Mouse (Mus musculus) forebrain, embryonic 15.5 days (tissue): ENCODE data around the gene E2f4. TPM values are rescaled to one million over a fixed set of nuclear protein-coding genes. Genes with fewer than 3 reads are reported as not detected.

Experiments
- ATAC-seq: fragments of 200-750 bp; cut with Nextera tagmentation; replicated peaks from 2 replicates; pipeline ENCODE4 v1.8.0; 2017; ENCODE audit warnings: mild to moderate bottlenecking, moderate TSS enrichment, moderate library complexity
- H3K27ac ChIP-seq: fragments of 300-500 bp; sonication (generic); replicated peaks from 2 replicates; pipeline ENCODE4 v1.5.1; 2015; ENCODE audit warnings: mild to moderate bottlenecking, inconsistent platforms
- H3K27me3 ChIP-seq: fragments of 300-500 bp; sonication (generic); 2 replicates; pipeline ENCODE4 v1.6.1; 2015; ENCODE audit warnings: inconsistent platforms
- H3K36me3 ChIP-seq: fragments of 300-500 bp; sonication (generic); 2 replicates; pipeline ENCODE4 v1.6.1; 2015; ENCODE audit warnings: mild to moderate bottlenecking, inconsistent platforms
- H3K4me1 ChIP-seq: fragments of 300-500 bp; sonication (generic); 2 replicates; pipeline ENCODE4 v1.6.1; 2015; ENCODE audit warnings: inconsistent platforms
- H3K4me2 ChIP-seq: fragments of 300-500 bp; sonication (generic); replicated peaks from 2 replicates; pipeline ENCODE4 v1.6.1; 2015; ENCODE audit warnings: mild to moderate bottlenecking, inconsistent platforms
- H3K4me3 ChIP-seq: fragments of 300-500 bp; sonication (generic); 2 replicates; pipeline ENCODE4 v1.5.1; 2015; ENCODE audit warnings: mild to moderate bottlenecking, inconsistent platforms
- H3K9ac ChIP-seq: fragments of 300-500 bp; sonication (generic); replicated peaks from 2 replicates; pipeline ENCODE4 v1.6.1; 2015; ENCODE audit warnings: mild to moderate bottlenecking, inconsistent platforms
- H3K9me3 ChIP-seq: fragments of 300-500 bp; sonication (generic); 2 replicates; pipeline ENCODE4 v1.6.1; 2016; ENCODE audit warnings: inconsistent platforms
- WGBS: fragments of 180-500 bp; shearing (Covaris S2); methylation state at CpG from one replicate; pipeline ENCODE4 v1.1.7; 2015; ENCODE audit warnings: mixed read lengths; 5-methylcytosine and 5-hydroxymethylcytosine counted together
- polyA plus RNA-seq: library from polyadenylated mRNA; unstranded; fragments of >200 nt; fragmentation: Nextera tagmentation; extraction: Ambion mirVana; gene quantifications from 2 replicates; pipeline ENCODE4 v1.2.1, GENCODE M21; 2015

The E2f4 gene
- polyA plus RNA-seq, 1 experiment from 2014 or later = 44.2 TPM

- H3K4me3 ChIP-seq = no peak overlapping the region
- H3K27ac ChIP-seq = no peak overlapping the region
- 94% methylated on average over 12 of the region's 12 CpGs for WGBS
- no peak overlapping the region for H3K9ac ChIP-seq
- H3K9me3 ChIP-seq = no peaks in the 10 kb centered on the region
- no peaks in the 10 kb centered on the region for H3K27me3 ChIP-seq
- no peak overlapping the region for H3K4me2 ChIP-seq
- ATAC-seq = no peak
- H3K36me3 ChIP-seq = peaks cover 44% of the 10 kb centered on the region
- H3K4me1 ChIP-seq = peaks cover 13% of the 10 kb centered on the region
Measured at GRCm38 (mm10) chr8:105330325-105330724, 32.9 kb downstream of the E2f4 start.

- ATAC-seq = no peak
- Histone ChIP-seq H3K4me1 (peaks cover 9% of the 10 kb centered on the region), H3K27ac (no peak overlapping the region), H3K9me3 (no peaks in the 10 kb centered on the region), H3K9ac (no peak overlapping the region), H3K4me2 (no peak overlapping the region), H3K36me3 (peaks cover 44% of the 10 kb centered on the region), H3K4me3 (no peak overlapping the region), H3K27me3 (no peaks in the 10 kb centered on the region)
- WGBS = 96% methylated on average over 22 of the region's 22 CpGs
Measured at GRCm38 (mm10) chr8:105331469-105331868, 34.0 kb downstream of the E2f4 start.

DNA sequence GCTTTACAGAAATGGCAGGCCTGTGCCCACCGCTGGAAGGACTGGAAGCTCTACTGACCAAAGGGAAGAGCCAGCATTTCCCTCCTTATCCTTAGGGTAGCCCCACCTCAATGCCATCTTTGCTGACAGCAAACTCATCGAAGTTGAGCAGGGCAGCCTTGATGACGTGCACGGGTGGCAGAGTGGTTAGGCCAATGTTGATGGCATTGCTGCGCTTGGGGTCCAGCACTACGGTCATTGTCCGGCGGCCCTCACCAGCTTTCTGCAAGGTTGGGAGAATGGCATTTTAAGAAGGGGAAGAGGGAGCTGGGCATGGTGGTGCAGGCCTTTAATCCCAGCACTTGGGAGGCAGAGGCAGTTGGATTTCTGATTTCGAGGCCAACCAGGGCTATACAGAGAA is 34.5 kb downstream of the E2f4 start:
- Histone ChIP-seq H3K36me3 (peaks cover 44% of the 10 kb centered on the region), H3K4me2 (no peak overlapping the region), H3K4me3 (no peak overlapping the region), H3K27ac (no peak overlapping the region), H3K4me1 (peaks cover 7% of the 10 kb centered on the region), H3K9ac (no peak overlapping the region), H3K27me3 (no peaks in the 10 kb centered on the region), H3K9me3 (no peaks in the 10 kb centered on the region)
- ATAC-seq = no peak
- WGBS = 97% methylated on average over 9 of the region's 9 CpGs

DNA sequence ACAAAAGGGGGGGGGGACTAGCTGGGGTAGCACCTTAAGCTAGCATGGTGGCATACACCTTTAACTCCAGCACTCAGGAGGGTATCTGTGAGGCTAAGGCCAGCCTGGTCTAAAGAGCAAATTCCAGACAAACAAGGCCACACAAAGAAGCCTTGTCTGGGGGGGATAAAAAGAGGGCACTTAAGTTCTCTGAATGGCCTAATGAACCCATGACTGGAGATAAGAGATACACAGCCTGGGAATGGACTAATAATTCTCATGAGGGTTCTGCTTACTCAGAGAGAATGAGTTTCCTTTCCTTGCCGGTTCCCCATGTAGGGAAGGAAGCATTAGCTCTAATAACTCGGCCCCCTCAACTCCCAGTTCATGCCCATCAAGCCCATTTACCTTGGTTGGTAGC is 35.1 kb downstream of the E2f4 start:
- Histone ChIP-seq H3K4me2 (no peak overlapping the region), H3K36me3 (peaks cover 44% of the 10 kb centered on the region), H3K27ac (no peak overlapping the region), H3K4me3 (no peak overlapping the region), H3K9me3 (no peaks in the 10 kb centered on the region), H3K4me1 (peaks cover under 1% of the 10 kb centered on the region), H3K27me3 (no peaks in the 10 kb centered on the region), H3K9ac (no peak overlapping the region)
- 69% methylated on average over 2 of the region's 2 CpGs for WGBS
- ATAC-seq = no peak

DNA sequence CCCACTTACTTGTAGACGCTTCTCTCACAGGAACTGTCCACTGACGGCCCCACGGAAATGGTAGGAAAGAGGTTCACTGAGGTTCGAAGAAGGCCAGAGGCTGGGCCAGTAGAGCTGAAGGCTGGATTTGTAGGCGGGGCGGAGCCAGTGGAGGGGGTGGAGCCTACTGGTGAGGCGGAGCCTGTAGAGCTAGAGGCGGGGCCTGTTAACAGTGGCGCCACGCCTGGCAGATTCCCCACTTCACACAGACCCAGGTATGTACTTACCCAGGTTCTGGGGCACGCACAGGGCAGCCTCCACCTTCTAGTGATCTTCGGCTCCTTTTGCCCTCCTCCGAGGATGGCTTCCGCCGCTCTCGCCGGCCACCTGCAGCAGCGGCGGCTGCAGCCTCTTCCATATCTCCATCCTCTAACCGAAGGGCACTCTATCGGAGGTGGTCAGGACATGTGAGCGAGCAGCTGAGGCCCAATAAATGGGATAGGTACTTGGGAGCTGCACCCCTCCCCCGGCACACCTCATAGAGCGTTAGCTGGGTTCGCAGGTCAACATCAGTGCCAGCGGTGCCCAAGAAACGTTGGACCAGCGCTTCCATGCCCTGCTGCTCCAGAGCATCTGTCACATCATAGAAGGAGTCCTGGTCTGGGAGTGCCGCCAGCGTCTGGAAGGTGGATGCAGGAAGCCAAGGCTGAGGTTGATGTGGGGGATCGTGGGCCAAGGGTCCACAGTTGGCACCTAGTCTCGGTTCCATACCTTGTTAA is 39.1 kb downstream of the E2f4 start:
- H3K9me3 ChIP-seq = no peaks in the 10 kb centered on the region
- H3K9ac ChIP-seq = no peak overlapping the region
- peaks cover 9% of the 10 kb centered on the region for H3K36me3 ChIP-seq
- H3K4me3 ChIP-seq = no peak overlapping the region
- no peaks in the 10 kb centered on the region for H3K4me1 ChIP-seq
- 49% methylated on average over 32 of the region's 32 CpGs for WGBS
- no peak for ATAC-seq
- H3K4me2 ChIP-seq = no peak overlapping the region
- H3K27me3 ChIP-seq = no peaks in the 10 kb centered on the region
- no peak overlapping the region for H3K27ac ChIP-seq

DNA sequence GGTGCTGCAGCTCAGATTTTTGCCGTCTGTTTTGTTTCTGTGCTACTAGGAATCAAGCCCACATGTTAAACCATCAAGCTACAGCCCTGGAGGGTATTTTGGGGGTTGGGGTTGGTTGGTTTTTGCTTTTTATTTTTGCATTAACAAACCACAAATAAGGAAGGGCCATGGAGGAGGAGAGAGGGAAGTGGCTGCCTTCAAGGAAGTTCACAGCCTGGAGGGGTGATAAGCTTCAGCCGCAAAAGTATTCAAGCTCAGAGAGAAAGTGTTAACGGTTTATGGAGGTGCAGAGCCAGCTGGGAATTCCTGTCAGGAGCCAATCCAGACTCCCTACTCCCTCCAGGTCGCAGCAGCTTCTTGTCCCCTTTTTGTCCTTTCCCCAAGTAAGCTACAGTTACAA is 41.5 kb downstream of the E2f4 start:
- no peak for ATAC-seq
- Histone ChIP-seq H3K9ac (no peak overlapping the region), H3K27ac (no peak overlapping the region), H3K36me3 (no peaks in the 10 kb centered on the region; the same call in 1 of the 2 replicates), H3K4me1 (no peaks in the 10 kb centered on the region), H3K9me3 (no peaks in the 10 kb centered on the region), H3K4me3 (no peak overlapping the region), H3K4me2 (no peak overlapping the region), H3K27me3 (no peaks in the 10 kb centered on the region)
- WGBS = 71% methylated on average over 4 of the region's 4 CpGs

DNA sequence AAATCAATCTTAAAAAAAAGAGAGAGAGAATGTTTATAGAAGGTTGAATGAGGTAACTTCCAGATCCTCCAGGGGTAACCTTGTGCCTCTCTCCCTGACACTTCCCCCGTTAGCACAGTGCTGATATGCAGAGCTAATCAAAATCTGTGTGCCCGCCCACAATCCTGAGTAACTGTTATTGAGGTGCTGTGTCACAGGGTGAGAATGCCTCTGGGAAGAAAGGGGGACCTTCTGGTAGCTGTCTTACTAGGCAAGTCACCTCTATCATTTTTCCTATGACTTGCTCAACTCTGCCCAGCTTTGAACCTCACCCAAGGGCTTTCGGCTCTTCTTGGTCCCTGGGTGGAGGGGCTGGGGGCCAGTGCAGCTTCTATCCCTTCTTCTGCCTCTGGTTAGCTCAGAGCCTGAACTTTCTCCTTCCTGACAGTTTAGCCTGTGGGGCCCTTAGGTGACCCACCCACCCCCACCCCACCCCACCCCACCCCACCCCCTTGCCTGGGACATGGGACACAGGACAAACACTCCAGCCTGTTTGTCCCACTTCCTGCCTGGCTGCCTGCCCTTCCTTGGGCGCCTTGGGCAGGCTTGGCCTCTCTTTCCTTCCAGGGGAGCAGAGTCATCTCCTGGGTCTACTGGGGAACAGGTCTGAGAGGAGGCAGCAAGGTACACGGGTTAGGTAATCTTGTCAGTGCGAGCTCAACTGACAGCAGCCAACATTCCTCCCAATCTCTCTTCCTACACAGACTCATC is 42.6 kb downstream of the E2f4 start:
- Histone ChIP-seq H3K27ac (no peak overlapping the region), H3K4me2 (no peak overlapping the region), H3K9ac (no peak overlapping the region), H3K9me3 (no peaks in the 10 kb centered on the region), H3K36me3 (no peaks in the 10 kb centered on the region), H3K4me3 (no peak overlapping the region), H3K4me1 (no peaks in the 10 kb centered on the region), H3K27me3 (no peaks in the 10 kb centered on the region)
- ATAC-seq = no peak
- WGBS = 81% methylated on average over 6 of the region's 6 CpGs

- 32% methylated on average over 8 of the region's 8 CpGs for WGBS
- Histone ChIP-seq H3K36me3 (no peaks in the 10 kb centered on the region), H3K4me1 (0 out of 2 replicates have a peak, but pooled peaks cover 2% of the 10 kb centered on the region), H3K9me3 (no peaks in the 10 kb centered on the region), H3K4me2 (no peak overlapping the region), H3K27me3 (no peaks in the 10 kb centered on the region), H3K27ac (no peak overlapping the region), H3K4me3 (no peak overlapping the region), H3K9ac (no peak overlapping the region)
- ATAC-seq = no peak
Measured at GRCm38 (mm10) chr8:105341399-105341798, 43.9 kb downstream of the E2f4 start.

DNA sequence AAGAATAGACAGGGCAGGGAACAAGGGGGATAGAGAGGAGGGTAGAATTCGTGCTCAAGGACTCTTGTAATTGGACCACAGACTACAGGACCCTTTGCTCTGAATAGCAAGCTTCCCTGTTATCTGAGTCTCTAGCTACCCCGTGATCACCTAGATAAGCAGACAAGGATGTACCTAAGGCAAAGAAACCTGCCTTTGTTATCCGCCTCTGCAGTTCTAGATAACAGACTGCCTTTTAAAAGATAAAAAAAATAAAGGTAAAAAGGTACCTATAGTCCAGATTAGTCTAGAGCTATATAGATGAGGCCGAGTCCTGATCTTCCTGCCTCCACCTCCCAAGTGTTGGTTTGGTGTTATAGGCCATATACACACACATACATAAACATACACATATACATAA is 45.3 kb downstream of the E2f4 start:
- Histone ChIP-seq H3K9ac (no peak overlapping the region), H3K4me1 (peaks cover 13% of the 10 kb centered on the region), H3K9me3 (no peaks in the 10 kb centered on the region), H3K4me3 (no peak overlapping the region), H3K27ac (no peak overlapping the region), H3K4me2 (no peak overlapping the region), H3K27me3 (no peaks in the 10 kb centered on the region), H3K36me3 (no peaks in the 10 kb centered on the region)
- no peak for ATAC-seq
- 79% methylated on average over 4 of the region's 4 CpGs for WGBS

DNA sequence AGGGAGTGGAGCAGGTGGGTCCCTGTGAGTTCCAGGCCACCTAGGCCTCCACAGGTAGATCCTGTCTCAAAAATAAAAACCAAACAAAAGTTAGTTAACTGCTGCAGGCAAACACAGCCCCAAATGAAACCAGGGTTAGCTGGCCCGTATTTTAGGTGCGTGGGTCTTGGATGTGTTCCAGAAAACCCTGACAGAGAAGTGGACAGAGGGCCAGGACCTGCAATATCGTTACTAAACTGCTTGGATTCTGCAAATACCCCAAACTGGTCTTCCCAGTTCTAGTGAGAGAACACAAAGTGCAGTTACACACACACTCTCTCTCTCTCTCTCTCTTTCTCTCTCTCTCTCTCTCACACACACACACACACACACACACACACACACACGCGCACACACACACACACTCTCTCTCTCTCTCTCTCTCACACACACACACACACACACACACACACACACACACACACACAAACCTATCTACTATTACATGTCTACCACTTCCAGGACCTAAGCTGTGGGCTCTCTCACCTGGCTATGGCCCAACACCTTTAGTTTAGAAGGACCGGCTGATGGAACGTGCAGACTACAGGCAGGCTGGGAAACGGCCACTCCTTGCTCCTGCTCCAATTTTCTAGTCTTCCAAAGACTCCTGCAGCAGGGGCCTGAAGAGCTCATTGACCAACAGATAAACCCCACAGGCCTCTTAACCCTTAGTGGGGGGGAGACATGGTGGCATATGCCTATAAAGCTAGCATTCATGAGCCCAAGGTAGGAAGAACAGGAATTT is 46.5 kb downstream of the E2f4 start:
- peaks cover 18% of the 10 kb centered on the region for H3K4me1 ChIP-seq
- ATAC-seq = no peak
- H3K27me3 ChIP-seq = no peaks in the 10 kb centered on the region
- no peak overlapping the region for H3K4me3 ChIP-seq
- H3K27ac ChIP-seq = no peak overlapping the region
- H3K36me3 ChIP-seq = no peaks in the 10 kb centered on the region
- H3K4me2 ChIP-seq = no peak overlapping the region
- no peaks in the 10 kb centered on the region for H3K9me3 ChIP-seq
- no peak overlapping the region for H3K9ac ChIP-seq
- 71% methylated on average over 8 of the region's 8 CpGs for WGBS

GRCm38 (mm10) chr8:105345061-105345975 is 47.9 kb downstream of the E2f4 start:
- Histone ChIP-seq H3K9ac (no peak overlapping the region), H3K27ac (no peak overlapping the region), H3K4me2 (no peak overlapping the region), H3K36me3 (no peaks in the 10 kb centered on the region), H3K4me1 (peaks cover 27% of the 10 kb centered on the region), H3K27me3 (no peaks in the 10 kb centered on the region), H3K9me3 (no peaks in the 10 kb centered on the region), H3K4me3 (no peak overlapping the region)
- ATAC-seq = no peak
- WGBS = 74% methylated on average over 7 of the region's 7 CpGs
